Mouse (Mus musculus): ENCODE measurements at regions not wholly inside any gene's neighbourhood (a gene's known extent, or its start where the extent isn't known, plus 50 kb on each side); places are given as distances from the start of the nearest gene placed in this dataset.
A peak's percentile ranks its signal among the peaks of the same experiment; 100 is the strongest.

GRCm38 (mm10) chr3:150416447-150416846, 1021.2 kb upstream of the Adgrl4 start:
- DNase-seq (ENCODE audit: low spot score in 2 of 2): no peak

DNA sequence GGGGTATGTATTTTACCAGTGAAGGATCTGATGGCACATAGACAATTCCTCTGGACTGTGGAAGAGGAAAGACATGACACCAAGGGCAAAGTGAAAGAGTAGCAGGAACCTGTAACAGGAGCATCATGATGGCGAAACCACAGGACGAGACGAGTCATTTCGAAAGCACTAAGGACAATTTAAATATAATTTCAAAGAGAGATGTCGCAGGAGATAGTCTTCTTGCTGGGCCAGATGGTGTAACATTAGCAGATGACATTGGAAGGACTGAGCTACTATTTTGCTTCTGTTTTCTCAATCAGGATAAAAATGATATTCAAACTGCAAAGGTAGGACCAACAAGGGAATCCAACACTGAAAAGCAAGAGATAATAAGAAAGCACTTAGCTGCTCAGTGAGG, 1009.7 kb upstream of the Adgrl4 start:
- no peak for DNase-seq (ENCODE audit: low spot score in 2 of 2)

- DNase-seq (ENCODE audit: low spot score in 2 of 2): no peak
Measured at GRCm38 (mm10) chr3:150431291-150431690, 1006.4 kb upstream of the Adgrl4 start.

GRCm38 (mm10) chr3:150435199-150435598, 1002.5 kb upstream of the Adgrl4 start:
- peak in 1 of 2 experiments; percentile 49 for DNase-seq (ENCODE audit: low spot score in 2 of 2)

DNA sequence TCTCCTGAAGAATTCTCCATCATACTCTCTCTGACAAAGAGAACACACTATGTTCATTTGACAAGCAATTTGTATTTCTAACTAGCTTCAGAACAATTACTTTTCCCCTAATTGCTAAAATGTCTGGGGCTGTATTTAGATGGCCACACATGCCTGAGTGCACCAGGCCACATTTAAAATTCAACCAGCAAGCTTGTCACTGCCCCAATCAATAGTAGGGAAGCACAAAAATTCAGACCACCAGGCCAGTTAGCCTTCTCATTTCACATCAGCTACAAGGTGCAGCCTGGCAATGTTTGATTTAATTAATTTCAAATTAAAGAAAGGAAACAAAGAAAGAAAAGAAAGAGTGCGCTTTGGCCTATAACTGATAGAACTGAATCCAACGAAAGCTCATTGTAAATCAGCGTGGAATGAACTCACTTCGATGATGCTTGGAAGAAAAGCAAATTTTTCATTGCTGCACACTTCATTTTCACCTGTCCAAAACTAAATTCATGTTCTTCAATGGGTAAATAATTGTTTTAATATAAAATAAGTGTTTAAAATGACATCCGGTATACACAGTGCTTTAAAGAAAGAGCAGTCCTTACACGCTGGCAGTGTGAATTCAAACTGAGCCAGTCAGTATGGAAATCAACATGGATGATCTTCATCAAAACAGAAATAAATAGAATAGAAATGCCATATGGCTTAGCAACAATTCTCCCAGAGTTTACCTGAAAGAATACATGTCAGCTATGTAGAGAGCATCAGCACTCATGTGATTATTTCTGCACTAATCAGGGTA, 1001.7 kb upstream of the Adgrl4 start:
- no peak for DNase-seq (ENCODE audit: low spot score in 2 of 2)
